Mouse (Mus musculus): Measurements from ENCODE around the gene Klhl31.

Gene Klhl31

DNA sequence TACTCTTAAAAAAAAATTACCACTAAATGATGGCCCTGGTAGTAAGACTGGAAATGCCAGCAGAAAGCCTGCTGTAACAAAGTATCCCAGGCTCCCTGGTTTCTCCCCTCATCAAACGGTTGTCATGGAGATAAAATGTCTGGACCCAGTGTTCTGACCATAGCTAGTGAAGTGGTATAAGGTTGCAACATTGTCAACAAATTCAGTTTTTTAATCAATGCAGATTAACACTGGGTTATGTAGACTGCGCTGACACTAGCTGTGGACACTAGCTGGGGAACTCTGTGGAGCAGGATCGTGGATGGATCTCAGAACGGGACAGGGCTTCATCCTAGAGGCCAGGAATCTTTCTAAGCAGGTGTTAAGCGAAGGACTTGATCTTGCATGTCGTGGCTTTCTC is 70.2 kb downstream of the Klhl31 start:
- DNase-seq (ENCODE audit: low spot score) = peak; percentile 11

DNA sequence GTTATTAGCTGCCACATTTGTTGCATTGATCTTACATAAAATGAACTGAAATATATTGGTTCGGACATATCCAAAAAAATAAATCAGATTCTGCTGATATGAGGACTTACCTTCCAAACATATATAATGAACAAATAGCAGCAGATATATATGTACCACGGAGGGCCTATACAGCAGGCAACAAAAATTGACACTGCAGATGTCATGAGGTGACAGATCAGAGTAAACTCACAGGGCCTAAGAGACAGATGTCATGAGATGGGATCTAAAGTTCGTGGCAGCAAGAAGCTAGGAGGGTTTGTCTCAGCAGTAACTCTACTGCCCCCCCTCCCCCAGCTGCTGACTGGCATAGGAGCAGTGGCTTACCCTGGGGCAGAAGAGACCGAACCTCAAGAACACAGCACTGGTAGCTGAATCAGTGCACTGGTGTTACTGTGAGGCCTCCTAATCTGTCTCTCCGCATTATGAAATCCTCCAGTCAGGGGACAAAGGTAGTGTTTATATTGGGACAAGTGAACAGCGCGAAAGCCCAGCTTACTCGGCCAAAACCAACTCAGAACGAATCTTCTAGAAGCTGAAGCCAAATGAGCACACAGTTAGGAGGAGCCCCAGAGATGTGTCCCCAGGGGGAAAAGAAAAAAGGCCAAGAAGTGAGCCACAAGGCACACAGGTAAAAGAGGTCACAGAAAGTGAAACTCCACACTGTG is 71.3 kb downstream of the Klhl31 start:
- DNase-seq (ENCODE audit: low spot score) = no peak

DNA sequence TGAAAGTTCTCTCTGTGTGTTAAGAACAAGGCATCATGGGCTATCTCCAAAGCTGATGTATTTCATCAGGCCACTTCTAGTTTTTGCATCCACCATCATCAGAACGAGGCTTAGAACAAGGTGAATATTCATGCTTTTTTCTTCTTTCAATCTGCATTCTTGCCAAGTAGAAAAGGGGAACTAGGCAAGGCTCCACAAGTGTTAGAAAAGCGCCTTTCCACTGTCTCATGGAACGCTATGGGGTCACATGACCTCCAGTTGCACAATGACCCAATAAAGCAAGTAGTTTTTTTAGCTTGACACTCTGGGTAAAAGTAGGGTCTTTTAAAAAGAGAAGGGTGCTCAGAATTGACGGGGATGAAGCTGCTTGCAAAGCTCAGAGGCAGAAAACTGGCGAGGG is 72.7 kb downstream of the Klhl31 start:
- no peak for DNase-seq (ENCODE audit: low spot score)

Data from testis, postnatal 14 days (tissue).